Mouse (Mus musculus): Measurements from ENCODE around the gene Olfr631. TPM values are rescaled to one million over a fixed set of nuclear protein-coding genes. Genes with fewer than 3 reads are reported as not detected.

Gene Olfr631
- polyA plus RNA-seq (2021; fragmentation: Nextera tagmentation): not detected in 2 replicates
- long read RNA-seq, experiment 1: 0 reads
- long read RNA-seq, experiment 2: 0 reads

GRCm38 (mm10) chr7:103928525-103928924 is at the start of gene Olfr631:
TSS of gene Olfr631 (plus strand) at chr7:103928825.

GRCm38 (mm10) chr7:103886152-103886551 is 42.5 kb upstream of the Olfr631 start, which contains the start of gene Olfr66:
TSS of gene Olfr66 (minus strand) at chr7:103886252.

GRCm38 (mm10) chr7:103894385-103894784 is 34.2 kb upstream of the Olfr631 start, which contains the start of gene Olfr64:
TSS of gene Olfr64 (minus strand) at chr7:103894485.

GRCm38 (mm10) chr7:103903187-103903586 is 25.4 kb upstream of the Olfr631 start, which contains the start of gene Olfr65:
TSS of gene Olfr65 (plus strand) at chr7:103903487.

GRCm38 (mm10) chr7:103934264-103934663 is 5.6 kb downstream of the Olfr631 start, which contains the start of gene Olfr632:
TSS of gene Olfr632 (plus strand) at chr7:103934347.

GRCm38 (mm10) chr7:103944137-103944536 is 15.5 kb downstream of the Olfr631 start, which contains the start of gene Olfr633:
TSS of gene Olfr633 (plus strand) at chr7:103944437.

GRCm38 (mm10) chr7:103970852-103971251 is 42.2 kb downstream of the Olfr631 start, which contains the start of gene Olfr635:
TSS of gene Olfr635 (plus strand) at chr7:103971152.

Other genes starting within 250 kb of the Olfr631 start
- not detected in 2 replicates for gene Olfr625-ps1, start 246.1 kb upstream of the Olfr631 start, polyA plus RNA-seq (2021; fragmentation: Nextera tagmentation)
- gene Olfr243, start 214.2 kb upstream of the Olfr631 start, polyA plus RNA-seq (2021; fragmentation: Nextera tagmentation): not detected in 2 replicates
- gene Olfr628, start 198.5 kb upstream of the Olfr631 start, polyA plus RNA-seq (2021; fragmentation: Nextera tagmentation): not detected in 2 replicates
- gene Olfr629, start 183.9 kb upstream of the Olfr631 start, polyA plus RNA-seq (2021; fragmentation: Nextera tagmentation): not detected in 2 replicates
- gene Olfr630, start 171.5 kb upstream of the Olfr631 start, polyA plus RNA-seq (2021; fragmentation: Nextera tagmentation): not detected in 2 replicates
- gene Olfr69, start 157.2 kb upstream of the Olfr631 start, polyA plus RNA-seq (2021; fragmentation: Nextera tagmentation): not detected in 2 replicates
- not detected in 2 replicates for gene Olfr68, start 149.1 kb upstream of the Olfr631 start, polyA plus RNA-seq (2021; fragmentation: Nextera tagmentation)
- not detected in 2 replicates for gene Olfr67, start 137.0 kb upstream of the Olfr631 start, polyA plus RNA-seq (2021; fragmentation: Nextera tagmentation)
- gene Hbb-bt, start 114.8 kb upstream of the Olfr631 start, polyA plus RNA-seq (2021; fragmentation: Nextera tagmentation): 0.80 and 2.0 TPM in 2 replicates
- 6.5 and 12.6 TPM in 2 replicates for gene Hbb-bs, start 100.7 kb upstream of the Olfr631 start, polyA plus RNA-seq (2021; fragmentation: Nextera tagmentation)
- not detected in 2 replicates for gene Hbb-bh2, start 88.3 kb upstream of the Olfr631 start, polyA plus RNA-seq (2021; fragmentation: Nextera tagmentation)
- not detected in 2 replicates for gene Hbb-bh1, start 85.7 kb upstream of the Olfr631 start, polyA plus RNA-seq (2021; fragmentation: Nextera tagmentation)
- not detected in 2 replicates for gene Hbb-y, start 75.6 kb upstream of the Olfr631 start, polyA plus RNA-seq (2021; fragmentation: Nextera tagmentation)
- not detected in 2 replicates for gene Olfr66, start 42.6 kb upstream of the Olfr631 start, polyA plus RNA-seq (2021; fragmentation: Nextera tagmentation)
- gene Olfr64, start 34.3 kb upstream of the Olfr631 start, polyA plus RNA-seq (2021; fragmentation: Nextera tagmentation): not detected in 2 replicates
- gene Olfr65, start 25.3 kb upstream of the Olfr631 start, polyA plus RNA-seq (2021; fragmentation: Nextera tagmentation): not detected in 2 replicates
- not detected in 2 replicates for gene Olfr632, start 5.5 kb downstream of the Olfr631 start, polyA plus RNA-seq (2021; fragmentation: Nextera tagmentation)
- not detected in 2 replicates for gene Olfr633, start 15.6 kb downstream of the Olfr631 start, polyA plus RNA-seq (2021; fragmentation: Nextera tagmentation)
- gene Olfr635, start 42.3 kb downstream of the Olfr631 start, polyA plus RNA-seq (2021; fragmentation: Nextera tagmentation): not detected in 2 replicates
- not detected in 2 replicates for gene Olfr638, start 69.9 kb downstream of the Olfr631 start, polyA plus RNA-seq (2021; fragmentation: Nextera tagmentation)
- not detected in 2 replicates for gene Olfr639, start 88.5 kb downstream of the Olfr631 start, polyA plus RNA-seq (2021; fragmentation: Nextera tagmentation)
- gene Olfr640, start 96.7 kb downstream of the Olfr631 start, polyA plus RNA-seq (2021; fragmentation: Nextera tagmentation): not detected in 2 replicates
- gene Olfr641, start 106.6 kb downstream of the Olfr631 start, polyA plus RNA-seq (2021; fragmentation: Nextera tagmentation): not detected in 2 replicates
- not detected in 2 replicates for gene Olfr642, start 123.8 kb downstream of the Olfr631 start, polyA plus RNA-seq (2021; fragmentation: Nextera tagmentation)
- gene 4930516K23Rik, start 132.6 kb downstream of the Olfr631 start, polyA plus RNA-seq (2021; fragmentation: Nextera tagmentation): not detected in 2 replicates
- gene Olfr644, start 143.0 kb downstream of the Olfr631 start, polyA plus RNA-seq (2021; fragmentation: Nextera tagmentation): not detected in 2 replicates
- not detected in 2 replicates for gene Olfr645, start 156.6 kb downstream of the Olfr631 start, polyA plus RNA-seq (2021; fragmentation: Nextera tagmentation)
- gene Olfr646, start 176.0 kb downstream of the Olfr631 start, polyA plus RNA-seq (2021; fragmentation: Nextera tagmentation): not detected in 2 replicates
- not detected in 2 replicates for gene Ubqln5, start 201.0 kb downstream of the Olfr631 start, polyA plus RNA-seq (2021; fragmentation: Nextera tagmentation)
- gene Olfr643, start 208.6 kb downstream of the Olfr631 start, polyA plus RNA-seq (2021; fragmentation: Nextera tagmentation): not detected in 2 replicates
- not detected in 2 replicates for gene Ubqln3, start 214.5 kb downstream of the Olfr631 start, polyA plus RNA-seq (2021; fragmentation: Nextera tagmentation)
- gene Ubqlnl, start 221.7 kb downstream of the Olfr631 start, polyA plus RNA-seq (2021; fragmentation: Nextera tagmentation): not detected in 2 replicates
- gene Olfm5, start 236.0 kb downstream of the Olfr631 start, polyA plus RNA-seq (2021; fragmentation: Nextera tagmentation): not detected in 2 replicates